In genomic region chr4:155552917-155553532, GRCm38 (mm10) we compare ENCODE assay signal across 19 mouse cellular contexts. TPM values are rescaled to one million over a fixed set of nuclear protein-coding genes. Genes with fewer than 3 reads are reported as not detected.
DNase-seq lines count a peak whose midpoint lies in the region; ATAC-seq lines count a peak whose summit lies in the region.
"Had no signal": no experiment of that assay in that cellular context is flagged by ENCODE, and none has a peak within 500 bp of the region (broad histone marks: within the 10 kb centered on the region; RNA-seq: fewer than 3 reads in every experiment).

No protein-coding gene starts in this region.

- no peak overlapping the region for H3K9ac ChIP-seq in forebrain, embryonic 11.5 days (ENCODE audit: low read length)
- H3K9ac ChIP-seq: embryonic facial prominence, embryonic 12.5 days; forebrain, embryonic 13.5 days; heart, embryonic 15.5 days; hindbrain, embryonic 14.5 days; intestine, embryonic 15.5 days had no signal

- no peaks in the 10 kb centered on the region for H3K9me3 ChIP-seq in forebrain, embryonic 11.5 days (ENCODE audit: control insufficient read depth, low read length)
- H3K9me3 ChIP-seq: embryonic facial prominence, embryonic 12.5 days; forebrain, embryonic 13.5 days; G1E; heart, embryonic 15.5 days; hindbrain, embryonic 10.5 days; intestine, embryonic 15.5 days had no signal

- no peaks in the 10 kb centered on the region for H3K27me3 ChIP-seq in forebrain, embryonic 11.5 days (ENCODE audit: control insufficient read depth, insufficient read depth, low read length)
- H3K27me3 ChIP-seq: embryonic facial prominence, embryonic 12.5 days; forebrain, embryonic 13.5 days; heart, embryonic 15.5 days; intestine, embryonic 15.5 days had no signal

- no peaks in the 10 kb centered on the region for H3K4me1 ChIP-seq in forebrain, embryonic 11.5 days (replicated peaks; ENCODE audit: control insufficient read depth, insufficient read depth, low read length)
- H3K4me1 ChIP-seq: embryonic facial prominence, embryonic 12.5 days; forebrain, embryonic 13.5 days; heart, embryonic 15.5 days; hindbrain, embryonic 10.5 days; intestine, embryonic 15.5 days had no signal

- 92% methylated on average over 6 of the region's 6 CpGs for WGBS in forebrain, embryonic 11.5 days

- H3K4me3 ChIP-seq in forebrain, embryonic 11.5 days (ENCODE audit: low read depth, low read length) = no peak overlapping the region
- H3K4me3 ChIP-seq: embryonic facial prominence, embryonic 12.5 days; forebrain, embryonic 13.5 days; heart, adult 2 months; heart, embryonic 15.5 days; hindbrain, embryonic 10.5 days; intestine, embryonic 15.5 days had no signal

- no peak for ATAC-seq in CD4-positive, CD25-positive, alpha-beta regulatory T cell, adult 4 months
- ATAC-seq in forebrain, embryonic 11.5 days (replicated peaks; ENCODE audit: low FRiP score) = no peak
- ATAC-seq: forebrain, embryonic 13.5 days; intestine, embryonic 15.5 days had no signal

- peaks cover 30% of the 10 kb centered on the region for H3K36me3 ChIP-seq in forebrain, embryonic 11.5 days (ENCODE audit: control insufficient read depth, insufficient read depth, low read length)

- no peak overlapping the region for H3K4me2 ChIP-seq in forebrain, embryonic 11.5 days (ENCODE audit: low read depth, low read length, severe bottlenecking)
- H3K4me2 ChIP-seq: embryonic facial prominence, embryonic 12.5 days; forebrain, embryonic 13.5 days; heart, embryonic 11.5 days; heart, embryonic 15.5 days; hindbrain, embryonic 14.5 days; intestine, embryonic 15.5 days had no signal

- H3K27ac ChIP-seq in forebrain, embryonic 11.5 days (ENCODE audit: low read depth, low read length) = no peak overlapping the region
- H3K27ac ChIP-seq: embryonic facial prominence, embryonic 12.5 days; forebrain, embryonic 13.5 days; heart, adult 2 months; heart, embryonic 15.5 days; hindbrain, embryonic 10.5 days; hindbrain, embryonic 14.5 days; intestine, embryonic 15.5 days had no signal

- DNase-seq in brain, adult 2 months (ENCODE audit: low read depth, low spot score) = peak; percentile 72
- DNase-seq in cerebellum, adult 11 months = peak; percentile 34
- DNase-seq in cerebellum, adult 8-10 months = peak; percentile 46
- DNase-seq in cerebellum, postnatal 25 days = peak; percentile 59 to 60
- no peak for DNase-seq in kidney, adult 11 months
- DNase-seq in forebrain, embryonic 11.5 days (ENCODE audit: low spot score) = no peak
- DNase-seq: adrenal gland, postnatal 10 days; gastrocnemius, postnatal 10 days; heart, adult 2 months; kidney, adult 8-10 months had no signal

RNA-seq across cellular contexts. Expression of gene Nadk, which starts 9.2 kb away (rescaled TPM):
- polyA plus RNA-seq in CD4-positive, CD25-positive, alpha-beta regulatory T cell, adult 4 months (2017; shearing (Covaris generic)) = 10 to 100 TPM; 64.7 to 81.5 TPM
- polyA plus RNA-seq in forebrain, embryonic 11.5 days (2014; fragmentation: Nextera tagmentation; extraction: Ambion mirVana) = 110 and 116 TPM in 2 replicates

RNA-seq across cellular contexts. Expression of gene Slc35e2, which starts 48.2 kb away (rescaled TPM):
- polyA plus RNA-seq in CD4-positive, CD25-positive, alpha-beta regulatory T cell, adult 4 months (2017; shearing (Covaris generic)) = 1 to 10 TPM; 9.1 to 9.7 TPM
- polyA plus RNA-seq in forebrain, embryonic 11.5 days (2014; fragmentation: Nextera tagmentation; extraction: Ambion mirVana) = 16.0 and 16.5 TPM in 2 replicates

Comparison
In these comparisons a context has a peak if more than half of its experiments do, and no peak if none do; other contexts are left out.
1. DNase-seq: peak in brain, adult 2 months (single experiment), cerebellum, adult 11 months (single experiment), cerebellum, adult 8-10 months (single experiment) and cerebellum, postnatal 25 days (2 of 2); none in kidney, adult 11 months (single experiment) and forebrain, embryonic 11.5 days (single experiment).